Mouse (Mus musculus): ENCODE measurements at regions not wholly inside any gene's neighbourhood (a gene's known extent, or its start where the extent isn't known, plus 50 kb on each side); places are given as distances from the start of the nearest gene placed in this dataset.

- ATAC-seq (ENCODE audit: insufficient read depth, low FRiP score), result no peak
- Histone ChIP-seq H3K27ac (ENCODE audit: low read length) (no peak overlapping the region), H3K4me2 (ENCODE audit: low read depth, low read length) (no peak overlapping the region), H3K9ac (ENCODE audit: low read length) (no peak overlapping the region), H3K27me3 (ENCODE audit: control insufficient read depth, insufficient read depth, low read length) (no peaks in the 10 kb centered on the region), H3K9me3 (replicated peaks; ENCODE audit: control insufficient read depth, low read length) (no peaks in the 10 kb centered on the region), H3K4me3 (replicated peaks; ENCODE audit: low read length) (no peak overlapping the region), H3K4me1 (ENCODE audit: control insufficient read depth, insufficient read depth, low read length) (0 out of 2 replicates have a peak, but pooled peaks cover 1% of the 10 kb centered on the region), H3K36me3 (ENCODE audit: control insufficient read depth, insufficient read depth, low read length) (no peaks in the 10 kb centered on the region)
- 73% methylated on average over 5 of the region's 5 CpGs for WGBS
These were observed 327.4 kb downstream of the Lmx1a start for GRCm38 (mm10) chr1:168016375-168016890.

- Histone ChIP-seq H3K27me3 (ENCODE audit: control insufficient read depth, insufficient read depth, low read length) (no peaks in the 10 kb centered on the region), H3K9me3 (replicated peaks; ENCODE audit: control insufficient read depth, low read length) (no peaks in the 10 kb centered on the region), H3K9ac (ENCODE audit: low read length) (no peak overlapping the region), H3K4me1 (ENCODE audit: control insufficient read depth, insufficient read depth, low read length) (no peaks in the 10 kb centered on the region), H3K36me3 (ENCODE audit: control insufficient read depth, insufficient read depth, low read length) (no peaks in the 10 kb centered on the region), H3K4me2 (ENCODE audit: low read depth, low read length) (no peak overlapping the region), H3K4me3 (replicated peaks; ENCODE audit: low read length) (no peak overlapping the region), H3K27ac (ENCODE audit: low read length) (no peak overlapping the region)
- ATAC-seq (ENCODE audit: insufficient read depth, low FRiP score), result no peak
- 61% methylated on average over 3 of the region's 3 CpGs for WGBS
These were observed 337.4 kb downstream of the Lmx1a start for GRCm38 (mm10) chr1:168026481-168026880.

- Histone ChIP-seq H3K27me3 (ENCODE audit: control insufficient read depth, insufficient read depth, low read length) (no peaks in the 10 kb centered on the region), H3K36me3 (ENCODE audit: control insufficient read depth, insufficient read depth, low read length) (no peaks in the 10 kb centered on the region), H3K9ac (ENCODE audit: low read length) (no peak overlapping the region), H3K27ac (ENCODE audit: low read length) (no peak overlapping the region), H3K9me3 (replicated peaks; ENCODE audit: control insufficient read depth, low read length) (no peaks in the 10 kb centered on the region), H3K4me3 (replicated peaks; ENCODE audit: low read length) (no peak overlapping the region), H3K4me2 (ENCODE audit: low read depth, low read length) (no peak overlapping the region), H3K4me1 (ENCODE audit: control insufficient read depth, insufficient read depth, low read length) (no peaks in the 10 kb centered on the region)
- ATAC-seq (ENCODE audit: insufficient read depth, low FRiP score), result no peak
- 64% methylated on average over 10 of the region's 10 CpGs for WGBS
These were observed 355.7 kb downstream of the Lmx1a start for GRCm38 (mm10) chr1:168044765-168045164.

- 78% methylated on average over 7 of the region's 7 CpGs for WGBS
These were observed 357.3 kb downstream of the Lmx1a start for GRCm38 (mm10) chr1:168046347-168046746.

GRCm38 (mm10) chr1:168046749-168047148, 357.7 kb downstream of the Lmx1a start:
- 92% methylated on average over 1 of the region's 1 CpGs for WGBS
- H3K4me3 ChIP-seq (replicated peaks; ENCODE audit: low read length), result no peak overlapping the region
- H3K4me1 ChIP-seq (ENCODE audit: control insufficient read depth, insufficient read depth, low read length), result no peaks in the 10 kb centered on the region
- H3K27ac ChIP-seq (ENCODE audit: low read length), result no peak overlapping the region
- no peaks in the 10 kb centered on the region for H3K9me3 ChIP-seq (replicated peaks; ENCODE audit: control insufficient read depth, low read length)
- no peak overlapping the region for H3K9ac ChIP-seq (ENCODE audit: low read length)
- H3K36me3 ChIP-seq (ENCODE audit: control insufficient read depth, insufficient read depth, low read length), result no peaks in the 10 kb centered on the region
- H3K27me3 ChIP-seq (ENCODE audit: control insufficient read depth, insufficient read depth, low read length), result no peaks in the 10 kb centered on the region
- no peak overlapping the region for H3K4me2 ChIP-seq (ENCODE audit: low read depth, low read length)
- ATAC-seq (ENCODE audit: insufficient read depth, low FRiP score), result no peak

More at GRCm38 (mm10) chr1:168046347-168046746, 357.3 kb downstream of the Lmx1a start:
- no peaks in the 10 kb centered on the region for H3K4me1 ChIP-seq (ENCODE audit: control insufficient read depth, insufficient read depth, low read length)
- H3K9me3 ChIP-seq (replicated peaks; ENCODE audit: control insufficient read depth, low read length), result no peaks in the 10 kb centered on the region
- no peak overlapping the region for H3K27ac ChIP-seq (ENCODE audit: low read length)
- H3K9ac ChIP-seq (ENCODE audit: low read length), result no peak overlapping the region
- no peak overlapping the region for H3K4me2 ChIP-seq (ENCODE audit: low read depth, low read length)
- no peak for ATAC-seq (ENCODE audit: insufficient read depth, low FRiP score)
- H3K27me3 ChIP-seq (ENCODE audit: control insufficient read depth, insufficient read depth, low read length), result no peaks in the 10 kb centered on the region
- H3K36me3 ChIP-seq (ENCODE audit: control insufficient read depth, insufficient read depth, low read length), result no peaks in the 10 kb centered on the region
- no peak overlapping the region for H3K4me3 ChIP-seq (replicated peaks; ENCODE audit: low read length)

GRCm38 (mm10) chr1:168049965-168050364, 360.9 kb downstream of the Lmx1a start:
- Histone ChIP-seq H3K4me1 (ENCODE audit: control insufficient read depth, insufficient read depth, low read length) (no peaks in the 10 kb centered on the region), H3K27me3 (ENCODE audit: control insufficient read depth, insufficient read depth, low read length) (no peaks in the 10 kb centered on the region), H3K9me3 (replicated peaks; ENCODE audit: control insufficient read depth, low read length) (no peaks in the 10 kb centered on the region), H3K4me3 (replicated peaks; ENCODE audit: low read length) (no peak overlapping the region), H3K27ac (ENCODE audit: low read length) (no peak overlapping the region), H3K4me2 (ENCODE audit: low read depth, low read length) (no peak overlapping the region), H3K36me3 (ENCODE audit: control insufficient read depth, insufficient read depth, low read length) (no peaks in the 10 kb centered on the region), H3K9ac (ENCODE audit: low read length) (no peak overlapping the region)
- WGBS, result 86% methylated on average over 3 of the region's 3 CpGs
- no peak for ATAC-seq (ENCODE audit: insufficient read depth, low FRiP score)

- Histone ChIP-seq H3K9ac (ENCODE audit: low read length) (no peak overlapping the region), H3K4me2 (ENCODE audit: low read depth, low read length) (0 out of 2 replicates have a peak overlapping the region, but pooled peaks have one; percentile 12), H3K4me3 (replicated peaks; ENCODE audit: low read length) (no peak overlapping the region), H3K27ac (ENCODE audit: low read length) (no peak overlapping the region), H3K27me3 (ENCODE audit: control insufficient read depth, insufficient read depth, low read length) (no peaks in the 10 kb centered on the region), H3K36me3 (ENCODE audit: control insufficient read depth, insufficient read depth, low read length) (no peaks in the 10 kb centered on the region), H3K9me3 (replicated peaks; ENCODE audit: control insufficient read depth, low read length) (no peaks in the 10 kb centered on the region), H3K4me1 (ENCODE audit: control insufficient read depth, insufficient read depth, low read length) (no peaks in the 10 kb centered on the region)
- WGBS, result 3% methylated on average over 7 of the region's 7 CpGs
- no peak for ATAC-seq (ENCODE audit: insufficient read depth, low FRiP score)
These were observed 367.4 kb downstream of the Lmx1a start for GRCm38 (mm10) chr1:168056479-168056878.

- H3K27ac ChIP-seq (ENCODE audit: low read length), result no peak overlapping the region
- H3K4me2 ChIP-seq (ENCODE audit: low read depth, low read length), result no peak overlapping the region
- no peaks in the 10 kb centered on the region for H3K27me3 ChIP-seq (ENCODE audit: control insufficient read depth, insufficient read depth, low read length)
- H3K4me1 ChIP-seq (ENCODE audit: control insufficient read depth, insufficient read depth, low read length), result no peaks in the 10 kb centered on the region
- ATAC-seq (ENCODE audit: insufficient read depth, low FRiP score), result no peak
- H3K9me3 ChIP-seq (replicated peaks; ENCODE audit: control insufficient read depth, low read length), result no peaks in the 10 kb centered on the region
- no peak overlapping the region for H3K9ac ChIP-seq (ENCODE audit: low read length)
- WGBS, result 79% methylated on average over 9 of the region's 9 CpGs
- H3K36me3 ChIP-seq (ENCODE audit: control insufficient read depth, insufficient read depth, low read length), result no peaks in the 10 kb centered on the region
- no peak overlapping the region for H3K4me3 ChIP-seq (replicated peaks; ENCODE audit: low read length)
These were observed 368.4 kb downstream of the Lmx1a start for GRCm38 (mm10) chr1:168057479-168057878.

- Histone ChIP-seq H3K9me3 (replicated peaks; ENCODE audit: control insufficient read depth, low read length) (no peaks in the 10 kb centered on the region), H3K4me1 (ENCODE audit: control insufficient read depth, insufficient read depth, low read length) (no peaks in the 10 kb centered on the region)
These were observed 369.7 kb downstream of the Lmx1a start for GRCm38 (mm10) chr1:168058769-168059168.

More at GRCm38 (mm10) chr1:168058769-168059168, 369.7 kb downstream of the Lmx1a start:
- ATAC-seq (ENCODE audit: insufficient read depth, low FRiP score), result no peak
- Histone ChIP-seq H3K4me3 (replicated peaks; ENCODE audit: low read length) (no peak overlapping the region), H3K27ac (ENCODE audit: low read length) (no peak overlapping the region), H3K4me2 (ENCODE audit: low read depth, low read length) (no peak overlapping the region), H3K27me3 (ENCODE audit: control insufficient read depth, insufficient read depth, low read length) (no peaks in the 10 kb centered on the region), H3K36me3 (ENCODE audit: control insufficient read depth, insufficient read depth, low read length) (no peaks in the 10 kb centered on the region), H3K9ac (ENCODE audit: low read length) (no peak overlapping the region)
- WGBS, result 85% methylated on average over 4 of the region's 4 CpGs

All from stomach, embryonic 16.5 days (tissue).